Mouse (Mus musculus): Measurements from ENCODE around the gene Tgfbr3. TPM values are rescaled to one million over a fixed set of nuclear protein-coding genes. Genes with fewer than 3 reads are reported as not detected.
"Not testable (repeated sequence)": the region's sequence is repeated elsewhere in the genome, so short reads cannot be mapped to it uniquely, and the experiment has no call there.

The Tgfbr3 gene
- polyA plus RNA-seq, 1 experiment = 6.1 TPM

- Histone ChIP-seq H3K4me3 (ENCODE audit: insufficient read depth, low read length) (no peak overlapping the region), H3K4me1 (ENCODE audit: control insufficient read depth, insufficient read depth, low read length) (peaks cover 2% of the 10 kb centered on the region; the same call in 1 of the 2 replicates), H3K27ac (ENCODE audit: insufficient read depth, low read length) (no peak overlapping the region)
- TF ChIP-seq CTCF (IDR thresholded peaks at IDR 0.05; ENCODE audit: extremely low read depth, insufficient read depth, low read length) (no peak), POLR2A (IDR thresholded peaks at IDR 0.05; ENCODE audit: extremely low read depth, insufficient read depth, low read length) (no peak)
These were observed 59.2 kb downstream of the Tgfbr3 start for GRCm38 (mm10) chr5:107230189-107230588.

GRCm38 (mm10) chr5:107229037-107229436, 60.4 kb downstream of the Tgfbr3 start:
- H3K4me3 ChIP-seq (ENCODE audit: insufficient read depth, low read length) = no peak overlapping the region
- H3K4me1 ChIP-seq (ENCODE audit: control insufficient read depth, insufficient read depth, low read length) = no peaks in the 10 kb centered on the region
- H3K27ac ChIP-seq (ENCODE audit: insufficient read depth, low read length) = no peak overlapping the region
- TF ChIP-seq CTCF (IDR thresholded peaks at IDR 0.05; ENCODE audit: extremely low read depth, insufficient read depth, low read length) (no peak), POLR2A (IDR thresholded peaks at IDR 0.05; ENCODE audit: extremely low read depth, insufficient read depth, low read length) (no peak)

GRCm38 (mm10) chr5:107227580-107227979, 61.8 kb downstream of the Tgfbr3 start:
- Histone ChIP-seq H3K4me3 (ENCODE audit: insufficient read depth, low read length) (no peak overlapping the region), H3K4me1 (ENCODE audit: control insufficient read depth, insufficient read depth, low read length) (no peaks in the 10 kb centered on the region), H3K27ac (ENCODE audit: insufficient read depth, low read length) (no peak overlapping the region)
- TF ChIP-seq POLR2A (IDR thresholded peaks at IDR 0.05; ENCODE audit: extremely low read depth, insufficient read depth, low read length) = no peak

- H3K4me1 ChIP-seq (ENCODE audit: control insufficient read depth, insufficient read depth, low read length) = no peaks in the 10 kb centered on the region
- no peak for TF ChIP-seq POLR2A (IDR thresholded peaks at IDR 0.05; ENCODE audit: extremely low read depth, insufficient read depth, low read length)
- no peak for TF ChIP-seq CTCF (IDR thresholded peaks at IDR 0.05; ENCODE audit: extremely low read depth, insufficient read depth, low read length)
- no peak overlapping the region for H3K4me3 ChIP-seq (ENCODE audit: insufficient read depth, low read length)
- no peak overlapping the region for H3K27ac ChIP-seq (ENCODE audit: insufficient read depth, low read length)
These were observed 64.5 kb downstream of the Tgfbr3 start for GRCm38 (mm10) chr5:107224820-107225417.

- H3K4me3 ChIP-seq (ENCODE audit: insufficient read depth, low read length) = no peak overlapping the region
- no peak overlapping the region for H3K27ac ChIP-seq (ENCODE audit: insufficient read depth, low read length)
- H3K4me1 ChIP-seq (ENCODE audit: control insufficient read depth, insufficient read depth, low read length) = no peaks in the 10 kb centered on the region
- no peak for TF ChIP-seq POLR2A (IDR thresholded peaks at IDR 0.05; ENCODE audit: extremely low read depth, insufficient read depth, low read length)
- TF ChIP-seq CTCF (IDR thresholded peaks at IDR 0.05; ENCODE audit: extremely low read depth, insufficient read depth, low read length) = no peak
These were observed 65.3 kb downstream of the Tgfbr3 start for GRCm38 (mm10) chr5:107224151-107224550.

- H3K4me1 ChIP-seq (ENCODE audit: control insufficient read depth, insufficient read depth, low read length); H3K27ac ChIP-seq (ENCODE audit: insufficient read depth, low read length); H3K4me3 ChIP-seq (ENCODE audit: insufficient read depth, low read length): not testable (repeated sequence)
These were observed 65.9 kb downstream of the Tgfbr3 start for GRCm38 (mm10) chr5:107223483-107223882.

GRCm38 (mm10) chr5:107223029-107223428, 66.4 kb downstream of the Tgfbr3 start:
- Histone ChIP-seq H3K4me1 (ENCODE audit: control insufficient read depth, insufficient read depth, low read length) (no peaks in the 10 kb centered on the region), H3K27ac (ENCODE audit: insufficient read depth, low read length) (no peak overlapping the region), H3K4me3 (ENCODE audit: insufficient read depth, low read length) (no peak overlapping the region)
- no peak for TF ChIP-seq POLR2A (IDR thresholded peaks at IDR 0.05; ENCODE audit: extremely low read depth, insufficient read depth, low read length)
- TF ChIP-seq CTCF (IDR thresholded peaks at IDR 0.05; ENCODE audit: extremely low read depth, insufficient read depth, low read length) = no peak

GRCm38 (mm10) chr5:107222670-107223005, 66.8 kb downstream of the Tgfbr3 start:
- H3K4me1 ChIP-seq (ENCODE audit: control insufficient read depth, insufficient read depth, low read length) = no peaks in the 10 kb centered on the region
- TF ChIP-seq CTCF (IDR thresholded peaks at IDR 0.05; ENCODE audit: extremely low read depth, insufficient read depth, low read length) (no peak), POLR2A (IDR thresholded peaks at IDR 0.05; ENCODE audit: extremely low read depth, insufficient read depth, low read length) (no peak)
- H3K4me3 ChIP-seq (ENCODE audit: insufficient read depth, low read length) = no peak overlapping the region
- H3K27ac ChIP-seq (ENCODE audit: insufficient read depth, low read length) = no peak overlapping the region

- no peak overlapping the region for H3K4me3 ChIP-seq (ENCODE audit: insufficient read depth, low read length)
- TF ChIP-seq POLR2A (IDR thresholded peaks at IDR 0.05; ENCODE audit: extremely low read depth, insufficient read depth, low read length) = no peak
- no peak for TF ChIP-seq CTCF (IDR thresholded peaks at IDR 0.05; ENCODE audit: extremely low read depth, insufficient read depth, low read length)
- no peak overlapping the region for H3K27ac ChIP-seq (ENCODE audit: insufficient read depth, low read length)
- H3K4me1 ChIP-seq (ENCODE audit: control insufficient read depth, insufficient read depth, low read length) = no peaks in the 10 kb centered on the region
These were observed 67.3 kb downstream of the Tgfbr3 start for GRCm38 (mm10) chr5:107221892-107222669.

GRCm38 (mm10) chr5:107220936-107221335, 68.5 kb downstream of the Tgfbr3 start:
- Histone ChIP-seq H3K4me1 (ENCODE audit: control insufficient read depth, insufficient read depth, low read length) (no peaks in the 10 kb centered on the region), H3K27ac (ENCODE audit: insufficient read depth, low read length) (no peak overlapping the region), H3K4me3 (ENCODE audit: insufficient read depth, low read length) (no peak overlapping the region)
- TF ChIP-seq POLR2A (IDR thresholded peaks at IDR 0.05; ENCODE audit: extremely low read depth, insufficient read depth, low read length) (no peak), CTCF (IDR thresholded peaks at IDR 0.05; ENCODE audit: extremely low read depth, insufficient read depth, low read length) (no peak)
